Mouse (Mus musculus) stomach, embryonic 14.5 days (tissue): Measurements from ENCODE around the gene Cp. TPM values are rescaled to one million over a fixed set of nuclear protein-coding genes. Genes with fewer than 3 reads are reported as not detected.

Experiments used
- ATAC-seq: fragments of 200-750 bp; cut with Nextera tagmentation; 2 replicates; pipeline ENCODE4 v1.8.0; 2017; ENCODE audit warnings: low read depth, moderate TSS enrichment; ENCODE audit not compliant: insufficient number of reproducible peaks, insufficient read depth, low FRiP score
- H3K27ac ChIP-seq: fragments of 300-500 bp; sonication (generic); 2 replicates; pipeline ENCODE4 v1.5.1; 2014; ENCODE audit warnings: mild to moderate bottlenecking, low read length, moderate library complexity, mixed read lengths
- H3K27me3 ChIP-seq: fragments of 300-500 bp; sonication (generic); 2 replicates; pipeline ENCODE4 v1.6.1; 2014; ENCODE audit warnings: low read length, control low read depth, mixed read lengths; ENCODE audit not compliant: control insufficient read depth, insufficient read depth
- H3K36me3 ChIP-seq: fragments of 300-500 bp; sonication (generic); 2 replicates; pipeline ENCODE4 v1.6.1; 2014; ENCODE audit warnings: mild to moderate bottlenecking, control low read depth, low read length, moderate library complexity, mixed read lengths; ENCODE audit not compliant: control insufficient read depth, insufficient read depth
- H3K4me1 ChIP-seq: fragments of 300-500 bp; sonication (generic); 2 replicates; pipeline ENCODE4 v1.6.1; 2014; ENCODE audit warnings: low read length, control low read depth, mixed read lengths; ENCODE audit not compliant: control insufficient read depth, insufficient read depth
- H3K4me2 ChIP-seq: fragments of 300-500 bp; sonication (generic); replicated peaks from 2 replicates; pipeline ENCODE4 v1.6.1; 2014; ENCODE audit warnings: low read depth, low read length, control low read depth
- H3K4me3 ChIP-seq: fragments of 300-500 bp; sonication (generic); 2 replicates; pipeline ENCODE4 v1.5.1; 2014; ENCODE audit warnings: low read depth, low read length, control low read depth
- H3K9ac ChIP-seq: fragments of 300-500 bp; sonication (generic); replicated peaks from 2 replicates; pipeline ENCODE4 v1.6.1; 2014; ENCODE audit warnings: low read depth, mild to moderate bottlenecking, control low read depth, low read length, moderate library complexity, mixed read lengths
- H3K9me3 ChIP-seq: fragments of 300-500 bp; sonication (generic); 2 replicates; pipeline ENCODE4 v1.6.1; 2016; ENCODE audit warnings: low read depth, low read length, control low read depth; ENCODE audit not compliant: control insufficient read depth
- WGBS: fragments of 180-500 bp; shearing (Covaris S2); extraction: QIAGEN DNeasy Blood & Tissue Kit; methylation state at CpG from one replicate; pipeline ENCODE4 v1.1.7; 2014; 5-methylcytosine and 5-hydroxymethylcytosine counted together
- polyA plus RNA-seq: library from polyadenylated mRNA; unstranded; fragments of >200 nt; fragmentation: Nextera tagmentation; extraction: Ambion mirVana; gene quantifications from 2 replicates; pipeline ENCODE4 v1.2.1, GENCODE M21; 2014

Gene Cp
- polyA plus RNA-seq, 1 experiment from 2014 or later = 0.84 TPM

GRCm38 (mm10) chr3:19992388-19992787 lies 35.5 kb downstream of the Cp start:
- H3K4me2 ChIP-seq = no peak overlapping the region
- no peak for ATAC-seq
- no peaks in the 10 kb centered on the region for H3K4me1 ChIP-seq
- H3K27me3 ChIP-seq = no peaks in the 10 kb centered on the region
- H3K27ac ChIP-seq = no peak overlapping the region
- H3K4me3 ChIP-seq = no peak overlapping the region
- no peak overlapping the region for H3K9ac ChIP-seq
- H3K36me3 ChIP-seq = no peaks in the 10 kb centered on the region
- 79% methylated on average over 4 of the region's 4 CpGs for WGBS
- no peaks in the 10 kb centered on the region for H3K9me3 ChIP-seq

- Histone ChIP-seq H3K4me2 (no peak overlapping the region), H3K9ac (no peak overlapping the region), H3K9me3 (no peaks in the 10 kb centered on the region), H3K4me1 (no peaks in the 10 kb centered on the region), H3K36me3 (no peaks in the 10 kb centered on the region), H3K27me3 (no peaks in the 10 kb centered on the region), H3K27ac (no peak overlapping the region), H3K4me3 (no peak overlapping the region)
- no peak for ATAC-seq
- 81% methylated on average over 2 of the region's 2 CpGs for WGBS
These were observed 42.7 kb downstream of the Cp start for GRCm38 (mm10) chr3:19999551-19999950.

GRCm38 (mm10) chr3:20000806-20001205 lies 44.0 kb downstream of the Cp start:
- H3K4me1 ChIP-seq = no peaks in the 10 kb centered on the region
- no peaks in the 10 kb centered on the region for H3K9me3 ChIP-seq
- no peaks in the 10 kb centered on the region for H3K27me3 ChIP-seq
- no peak overlapping the region for H3K4me2 ChIP-seq
- ATAC-seq = no peak
- H3K4me3 ChIP-seq = no peak overlapping the region
- WGBS = 84% methylated on average over 4 of the region's 4 CpGs
- H3K36me3 ChIP-seq = no peaks in the 10 kb centered on the region
- H3K9ac ChIP-seq = no peak overlapping the region
- H3K27ac ChIP-seq = no peak overlapping the region

DNA sequence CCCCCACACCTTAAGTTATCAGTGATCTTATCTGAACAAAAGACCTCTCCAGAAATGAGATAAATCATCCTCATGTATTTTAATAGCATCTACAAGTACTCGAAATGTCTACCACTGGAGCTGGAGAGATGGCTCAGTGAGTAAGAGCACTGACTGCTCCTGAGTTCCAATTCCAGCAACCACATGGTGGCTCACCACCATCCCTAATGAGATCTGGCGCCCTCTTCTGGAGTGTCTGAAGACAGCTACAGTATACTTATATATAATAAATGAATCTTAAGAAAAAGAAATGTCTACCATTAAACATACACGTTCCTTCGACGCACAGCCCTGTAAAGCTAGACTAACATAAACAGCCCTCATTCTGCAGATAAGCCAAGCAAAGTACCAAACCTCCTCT lies 45.9 kb downstream of the Cp start:
- H3K4me2 ChIP-seq = no peak overlapping the region
- WGBS = 77% methylated on average over 5 of the region's 5 CpGs
- no peaks in the 10 kb centered on the region for H3K9me3 ChIP-seq
- H3K4me3 ChIP-seq = no peak overlapping the region
- no peaks in the 10 kb centered on the region for H3K27me3 ChIP-seq
- no peak for ATAC-seq
- H3K9ac ChIP-seq = no peak overlapping the region
- H3K4me1 ChIP-seq = no peaks in the 10 kb centered on the region
- H3K36me3 ChIP-seq = no peaks in the 10 kb centered on the region
- no peak overlapping the region for H3K27ac ChIP-seq

- no peak overlapping the region for H3K27ac ChIP-seq
- H3K27me3 ChIP-seq = no peaks in the 10 kb centered on the region
- 0 out of 2 replicates have a peak, but pooled peaks cover under 1% of the 10 kb centered on the region for H3K36me3 ChIP-seq
- no peak overlapping the region for H3K4me2 ChIP-seq
- no peaks in the 10 kb centered on the region for H3K4me1 ChIP-seq
- H3K9me3 ChIP-seq = no peaks in the 10 kb centered on the region
- H3K9ac ChIP-seq = no peak overlapping the region
- H3K4me3 ChIP-seq = no peak overlapping the region
- ATAC-seq = no peak
- WGBS = 84% methylated on average over 8 of the region's 8 CpGs
These were observed 47.6 kb downstream of the Cp start for GRCm38 (mm10) chr3:20004422-20004821.

DNA sequence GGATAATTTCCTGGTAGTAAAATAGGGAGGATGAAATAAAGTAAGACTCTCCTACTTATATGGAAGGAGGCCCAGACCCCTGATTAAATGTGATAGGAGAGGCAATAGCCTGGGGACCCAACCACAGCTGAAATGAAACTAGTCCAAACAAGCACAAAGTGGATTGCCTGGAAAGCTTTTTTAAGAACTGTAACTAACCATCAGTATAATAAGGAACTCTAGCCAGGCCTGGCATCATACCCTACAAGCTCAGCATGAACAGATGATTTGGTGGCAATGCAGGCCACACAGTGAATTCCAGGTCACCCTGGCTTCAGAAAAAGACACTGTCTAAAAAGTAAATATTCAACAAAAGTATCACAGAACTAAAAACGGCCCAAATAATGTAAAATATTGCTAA lies 48.8 kb downstream of the Cp start:
- ATAC-seq = no peak
- H3K36me3 ChIP-seq = 0 out of 2 replicates have a peak, but pooled peaks cover 2% of the 10 kb centered on the region
- H3K4me1 ChIP-seq = no peaks in the 10 kb centered on the region
- H3K9ac ChIP-seq = no peak overlapping the region
- H3K4me3 ChIP-seq = no peak overlapping the region
- H3K9me3 ChIP-seq = no peaks in the 10 kb centered on the region
- H3K4me2 ChIP-seq = no peak overlapping the region
- 73% methylated on average over 1 of the region's 1 CpGs for WGBS
- H3K27ac ChIP-seq = no peak overlapping the region
- no peaks in the 10 kb centered on the region for H3K27me3 ChIP-seq

DNA sequence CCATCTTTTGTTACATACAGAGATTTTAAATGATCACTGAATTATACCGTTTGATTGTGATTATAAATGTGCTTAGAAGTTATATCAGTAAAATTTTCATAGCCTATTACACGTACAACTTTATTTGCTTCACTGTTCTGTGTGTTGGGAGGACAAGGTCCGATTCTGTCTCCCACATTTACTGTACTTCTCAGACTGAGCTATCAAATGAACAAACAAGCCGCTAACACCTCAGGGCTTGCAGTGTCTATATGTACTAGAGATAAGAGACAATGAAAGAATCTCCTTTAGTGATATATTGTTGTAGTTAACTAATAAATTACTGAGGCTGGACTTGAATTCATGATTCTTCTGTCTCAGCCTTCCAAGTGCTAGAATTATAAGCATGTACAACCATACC lies 50.4 kb downstream of the Cp start:
- no peak overlapping the region for H3K27ac ChIP-seq
- 88% methylated on average over 4 of the region's 4 CpGs for WGBS
- 0 out of 2 replicates have a peak, but pooled peaks cover 2% of the 10 kb centered on the region for H3K36me3 ChIP-seq
- no peak overlapping the region for H3K4me2 ChIP-seq
- no peaks in the 10 kb centered on the region for H3K9me3 ChIP-seq
- no peak for ATAC-seq
- no peak overlapping the region for H3K9ac ChIP-seq
- no peaks in the 10 kb centered on the region for H3K4me1 ChIP-seq
- H3K4me3 ChIP-seq = no peak overlapping the region
- no peaks in the 10 kb centered on the region for H3K27me3 ChIP-seq

- Histone ChIP-seq H3K4me3 (no peak overlapping the region), H3K27ac (no peak overlapping the region), H3K4me2 (no peak overlapping the region), H3K9ac (no peak overlapping the region), H3K4me1 (no peaks in the 10 kb centered on the region), H3K27me3 (no peaks in the 10 kb centered on the region), H3K9me3 (no peaks in the 10 kb centered on the region), H3K36me3 (0 out of 2 replicates have a peak, but pooled peaks cover 2% of the 10 kb centered on the region)
- 77% methylated on average over 5 of the region's 5 CpGs for WGBS
- ATAC-seq = no peak
These were observed 50.9 kb downstream of the Cp start for GRCm38 (mm10) chr3:20007759-20008158.

GRCm38 (mm10) chr3:20010464-20010863 lies 53.6 kb downstream of the Cp start:
- H3K27me3 ChIP-seq = no peaks in the 10 kb centered on the region
- 0 out of 2 replicates have a peak, but pooled peaks cover 10% of the 10 kb centered on the region for H3K36me3 ChIP-seq
- H3K4me1 ChIP-seq = no peaks in the 10 kb centered on the region
- H3K9ac ChIP-seq = no peak overlapping the region
- H3K4me3 ChIP-seq = no peak overlapping the region
- no peak overlapping the region for H3K4me2 ChIP-seq
- WGBS = 86% methylated on average over 9 of the region's 9 CpGs
- no peaks in the 10 kb centered on the region for H3K9me3 ChIP-seq
- no peak overlapping the region for H3K27ac ChIP-seq
- no peak for ATAC-seq
